Mouse (Mus musculus): ENCODE measurements at regions not wholly inside any gene's neighbourhood (a gene's known extent, or its start where the extent isn't known, plus 50 kb on each side); places are given as distances from the start of the nearest gene placed in this dataset.

- 64% methylated on average over 11 of the region's 11 CpGs for WGBS
- Histone ChIP-seq H3K9ac (ENCODE audit: low read length) (no peak overlapping the region), H3K27ac (ENCODE audit: low read length) (no peak overlapping the region)
Measured at GRCm38 (mm10) chr2:147292387-147293293, 69.1 kb upstream of the Pax1 start.

GRCm38 (mm10) chr2:147283390-147283789 lies 78.3 kb upstream of the Pax1 start:
- Histone ChIP-seq H3K27me3 (ENCODE audit: control insufficient read depth, insufficient read depth, low read depth, low read length) (no peaks in the 10 kb centered on the region), H3K4me2 (ENCODE audit: low read depth, low read length) (no peak overlapping the region), H3K9me3 (ENCODE audit: control insufficient read depth, low read length) (no peaks in the 10 kb centered on the region), H3K9ac (ENCODE audit: low read length) (no peak overlapping the region), H3K36me3 (ENCODE audit: control insufficient read depth, insufficient read depth, low read length) (no peaks in the 10 kb centered on the region), H3K4me3 (ENCODE audit: low read length) (no peak overlapping the region), H3K27ac (ENCODE audit: low read length) (no peak overlapping the region), H3K4me1 (replicated peaks; ENCODE audit: control insufficient read depth, insufficient read depth, low read length) (no peaks in the 10 kb centered on the region)
- no peak for ATAC-seq (ENCODE audit: low read depth)
- 63% methylated on average over 3 of the region's 3 CpGs for WGBS

More at GRCm38 (mm10) chr2:147292387-147293293, 69.1 kb upstream of the Pax1 start:
- H3K36me3 ChIP-seq (ENCODE audit: control insufficient read depth, insufficient read depth, low read length) = no peaks in the 10 kb centered on the region
- H3K9me3 ChIP-seq (ENCODE audit: control insufficient read depth, low read length) = no peaks in the 10 kb centered on the region
- ATAC-seq (ENCODE audit: low read depth) = no peak
- H3K4me3 ChIP-seq (ENCODE audit: low read length) = no peak overlapping the region
- no peaks in the 10 kb centered on the region for H3K27me3 ChIP-seq (ENCODE audit: control insufficient read depth, insufficient read depth, low read depth, low read length)
- no peak overlapping the region for H3K4me2 ChIP-seq (ENCODE audit: low read depth, low read length)
- no peaks in the 10 kb centered on the region for H3K4me1 ChIP-seq (replicated peaks; ENCODE audit: control insufficient read depth, insufficient read depth, low read length)

- no peak overlapping the region for H3K4me2 ChIP-seq (ENCODE audit: low read depth, low read length)
- no peaks in the 10 kb centered on the region for H3K27me3 ChIP-seq (ENCODE audit: control insufficient read depth, insufficient read depth, low read depth, low read length)
- no peak overlapping the region for H3K4me3 ChIP-seq (ENCODE audit: low read length)
- H3K9me3 ChIP-seq (ENCODE audit: control insufficient read depth, low read length) = no peaks in the 10 kb centered on the region
- ATAC-seq (ENCODE audit: low read depth) = no peak
- H3K27ac ChIP-seq (ENCODE audit: low read length) = no peak overlapping the region
- 75% methylated on average over 4 of the region's 4 CpGs for WGBS
- no peaks in the 10 kb centered on the region for H3K4me1 ChIP-seq (replicated peaks; ENCODE audit: control insufficient read depth, insufficient read depth, low read length)
- no peaks in the 10 kb centered on the region for H3K36me3 ChIP-seq (ENCODE audit: control insufficient read depth, insufficient read depth, low read length)
- no peak overlapping the region for H3K9ac ChIP-seq (ENCODE audit: low read length)
Measured at GRCm38 (mm10) chr2:147277636-147278035, 83.6 kb upstream of the Nkx2-2 start.

- 30% methylated on average over 1 of the region's 1 CpGs for WGBS
- Histone ChIP-seq H3K27me3 (ENCODE audit: control insufficient read depth, insufficient read depth, low read depth, low read length) (no peaks in the 10 kb centered on the region), H3K27ac (ENCODE audit: low read length) (no peak overlapping the region), H3K9me3 (ENCODE audit: control insufficient read depth, low read length) (no peaks in the 10 kb centered on the region), H3K36me3 (ENCODE audit: control insufficient read depth, insufficient read depth, low read length) (no peaks in the 10 kb centered on the region), H3K4me3 (ENCODE audit: low read length) (no peak overlapping the region), H3K9ac (ENCODE audit: low read length) (no peak overlapping the region), H3K4me1 (replicated peaks; ENCODE audit: control insufficient read depth, insufficient read depth, low read length) (no peaks in the 10 kb centered on the region), H3K4me2 (ENCODE audit: low read depth, low read length) (no peak overlapping the region)
- ATAC-seq (ENCODE audit: low read depth) = no peak
Measured at GRCm38 (mm10) chr2:147269171-147269570, 75.1 kb upstream of the Nkx2-2 start.

GRCm38 (mm10) chr2:147267901-147268300 lies 73.9 kb upstream of the Nkx2-2 start:
- no peak overlapping the region for H3K4me3 ChIP-seq (ENCODE audit: low read length)
- H3K36me3 ChIP-seq (ENCODE audit: control insufficient read depth, insufficient read depth, low read length) = no peaks in the 10 kb centered on the region
- no peak overlapping the region for H3K4me2 ChIP-seq (ENCODE audit: low read depth, low read length)
- H3K27ac ChIP-seq (ENCODE audit: low read length) = no peak overlapping the region
- H3K9me3 ChIP-seq (ENCODE audit: control insufficient read depth, low read length) = no peaks in the 10 kb centered on the region
- H3K9ac ChIP-seq (ENCODE audit: low read length) = no peak overlapping the region
- ATAC-seq (ENCODE audit: low read depth) = no peak
- 59% methylated on average over 5 of the region's 5 CpGs for WGBS
- H3K27me3 ChIP-seq (ENCODE audit: control insufficient read depth, insufficient read depth, low read depth, low read length) = no peaks in the 10 kb centered on the region
- no peaks in the 10 kb centered on the region for H3K4me1 ChIP-seq (replicated peaks; ENCODE audit: control insufficient read depth, insufficient read depth, low read length)

GRCm38 (mm10) chr2:147267257-147267656 lies 73.2 kb upstream of the Nkx2-2 start:
- Histone ChIP-seq H3K9me3 (ENCODE audit: control insufficient read depth, low read length) (no peaks in the 10 kb centered on the region), H3K36me3 (ENCODE audit: control insufficient read depth, insufficient read depth, low read length) (no peaks in the 10 kb centered on the region), H3K4me1 (replicated peaks; ENCODE audit: control insufficient read depth, insufficient read depth, low read length) (no peaks in the 10 kb centered on the region), H3K27ac (ENCODE audit: low read length) (no peak overlapping the region), H3K27me3 (ENCODE audit: control insufficient read depth, insufficient read depth, low read depth, low read length) (no peaks in the 10 kb centered on the region), H3K4me3 (ENCODE audit: low read length) (no peak overlapping the region), H3K4me2 (ENCODE audit: low read depth, low read length) (no peak overlapping the region), H3K9ac (ENCODE audit: low read length) (no peak overlapping the region)
- no peak for ATAC-seq (ENCODE audit: low read depth)
- WGBS = 75% methylated on average over 3 of the region's 3 CpGs

GRCm38 (mm10) chr2:147256696-147257095 lies 62.7 kb upstream of the Nkx2-2 start:
- peak; percentile 41; the same call in 1 of the 2 replicates for ATAC-seq (ENCODE audit: low read depth)
- no peak overlapping the region for H3K9ac ChIP-seq (ENCODE audit: low read length)
- 22% methylated on average over 6 of the region's 6 CpGs for WGBS
- no peaks in the 10 kb centered on the region for H3K27me3 ChIP-seq (ENCODE audit: control insufficient read depth, insufficient read depth, low read depth, low read length)
- no peak overlapping the region for H3K4me3 ChIP-seq (ENCODE audit: low read length)
- H3K9me3 ChIP-seq (ENCODE audit: control insufficient read depth, low read length) = no peaks in the 10 kb centered on the region
- H3K27ac ChIP-seq (ENCODE audit: low read length) = no peak overlapping the region
- no peaks in the 10 kb centered on the region for H3K36me3 ChIP-seq (ENCODE audit: control insufficient read depth, insufficient read depth, low read length)
- H3K4me1 ChIP-seq (replicated peaks; ENCODE audit: control insufficient read depth, insufficient read depth, low read length) = no peaks in the 10 kb centered on the region
- H3K4me2 ChIP-seq (ENCODE audit: low read depth, low read length) = no peak overlapping the region

- WGBS = 69% methylated on average over 3 of the region's 3 CpGs
- H3K4me1 ChIP-seq (replicated peaks; ENCODE audit: control insufficient read depth, insufficient read depth, low read length) = no peaks in the 10 kb centered on the region
- ATAC-seq (ENCODE audit: low read depth) = no peak
Measured at GRCm38 (mm10) chr2:147254944-147255343, 60.9 kb upstream of the Nkx2-2 start.

GRCm38 (mm10) chr2:147254137-147254536 lies 60.1 kb upstream of the Nkx2-2 start:
- WGBS = 58% methylated on average over 5 of the region's 5 CpGs
- no peaks in the 10 kb centered on the region for H3K9me3 ChIP-seq (ENCODE audit: control insufficient read depth, low read length)
- no peak overlapping the region for H3K9ac ChIP-seq (ENCODE audit: low read length)
- no peak for ATAC-seq (ENCODE audit: low read depth)
- H3K4me1 ChIP-seq (replicated peaks; ENCODE audit: control insufficient read depth, insufficient read depth, low read length) = no peaks in the 10 kb centered on the region
- H3K27me3 ChIP-seq (ENCODE audit: control insufficient read depth, insufficient read depth, low read depth, low read length) = no peaks in the 10 kb centered on the region
- no peak overlapping the region for H3K4me2 ChIP-seq (ENCODE audit: low read depth, low read length)
- no peaks in the 10 kb centered on the region for H3K36me3 ChIP-seq (ENCODE audit: control insufficient read depth, insufficient read depth, low read length)
- no peak overlapping the region for H3K4me3 ChIP-seq (ENCODE audit: low read length)
- no peak overlapping the region for H3K27ac ChIP-seq (ENCODE audit: low read length)

More at GRCm38 (mm10) chr2:147254944-147255343, 60.9 kb upstream of the Nkx2-2 start:
- H3K9ac ChIP-seq (ENCODE audit: low read length) = no peak overlapping the region
- no peak overlapping the region for H3K27ac ChIP-seq (ENCODE audit: low read length)
- no peaks in the 10 kb centered on the region for H3K36me3 ChIP-seq (ENCODE audit: control insufficient read depth, insufficient read depth, low read length)
- no peak overlapping the region for H3K4me3 ChIP-seq (ENCODE audit: low read length)
- H3K9me3 ChIP-seq (ENCODE audit: control insufficient read depth, low read length) = no peaks in the 10 kb centered on the region
- H3K27me3 ChIP-seq (ENCODE audit: control insufficient read depth, insufficient read depth, low read depth, low read length) = no peaks in the 10 kb centered on the region
- no peak overlapping the region for H3K4me2 ChIP-seq (ENCODE audit: low read depth, low read length)

All from lung, embryonic 16.5 days (tissue).